Mouse (Mus musculus) heart, embryonic 13.5 days (tissue): Measurements from ENCODE around the gene Etnk2. TPM values are rescaled to one million over a fixed set of nuclear protein-coding genes. Genes with fewer than 3 reads are reported as not detected.

ENCODE experiments used
- ATAC-seq: fragments of 200-750 bp; cut with Nextera tagmentation; 2 replicates; pipeline ENCODE4 v1.8.0; 2017; ENCODE audit warnings: moderate TSS enrichment; ENCODE audit not compliant: insufficient number of reproducible peaks, low FRiP score, low TSS enrichment; ENCODE audit errors: extremely low read depth
- H3K27ac ChIP-seq: fragments of 300-500 bp; sonication (generic); replicated peaks from 2 replicates; pipeline ENCODE4 v1.5.1; 2015; ENCODE audit warnings: moderate library complexity, mild to moderate bottlenecking, inconsistent platforms
- H3K27me3 ChIP-seq: fragments of 300-500 bp; sonication (generic); replicated peaks from 2 replicates; pipeline ENCODE4 v1.6.1; 2015; ENCODE audit warnings: mild to moderate bottlenecking, inconsistent platforms
- H3K36me3 ChIP-seq: fragments of 300-500 bp; sonication (generic); 2 replicates; pipeline ENCODE4 v1.6.1; 2015; ENCODE audit warnings: mild to moderate bottlenecking, inconsistent platforms
- H3K4me1 ChIP-seq: fragments of 300-500 bp; sonication (generic); 2 replicates; pipeline ENCODE4 v1.6.1; 2015; ENCODE audit warnings: inconsistent platforms
- H3K4me2 ChIP-seq: fragments of 300-500 bp; sonication (generic); 2 replicates; pipeline ENCODE4 v1.6.1; 2015; ENCODE audit warnings: inconsistent platforms, mild to moderate bottlenecking, moderate library complexity
- H3K4me3 ChIP-seq: fragments of 300-500 bp; sonication (generic); 2 replicates; pipeline ENCODE4 v1.5.1; 2015; ENCODE audit warnings: moderate library complexity, mild to moderate bottlenecking, inconsistent platforms
- H3K9ac ChIP-seq: fragments of 300-500 bp; sonication (generic); 2 replicates; pipeline ENCODE4 v1.6.1; 2015; ENCODE audit warnings: inconsistent platforms, mild to moderate bottlenecking, moderate library complexity
- H3K9me3 ChIP-seq: fragments of 300-500 bp; sonication (generic); 2 replicates; pipeline ENCODE4 v1.6.1; 2016; ENCODE audit warnings: inconsistent platforms
- WGBS: fragments of 180-500 bp; shearing (Covaris S2); methylation state at CpG from one replicate; pipeline ENCODE4 v1.1.7; 2015; ENCODE audit warnings: mixed read lengths; 5-methylcytosine and 5-hydroxymethylcytosine counted together
- polyA plus RNA-seq: library from polyadenylated mRNA; unstranded; fragments of >200 nt; fragmentation: Nextera tagmentation; extraction: Ambion mirVana; gene quantifications from 2 replicates; pipeline ENCODE4 v1.2.1, GENCODE M21; 2015

Etnk2 gene
- polyA plus RNA-seq, 1 experiment from 2014 or later, result 1.5 TPM

GRCm38 (mm10) chr1:133408321-133408720 lies 44.9 kb downstream of the Etnk2 start:
- no peak for ATAC-seq
- peaks cover 15% of the 10 kb centered on the region for H3K4me1 ChIP-seq
- H3K27ac ChIP-seq, result 0 out of 2 replicates have a peak overlapping the region, but pooled peaks have one; percentile 3
- no peak overlapping the region for H3K4me2 ChIP-seq
- no peak overlapping the region for H3K9ac ChIP-seq
- 65% methylated on average over 9 of the region's 9 CpGs for WGBS
- no peak overlapping the region for H3K4me3 ChIP-seq
- no peaks in the 10 kb centered on the region for H3K9me3 ChIP-seq
- H3K36me3 ChIP-seq, result 0 out of 2 replicates have a peak, but pooled peaks cover 3% of the 10 kb centered on the region
- H3K27me3 ChIP-seq, result no peaks in the 10 kb centered on the region

- Histone ChIP-seq H3K4me3 (no peak overlapping the region), H3K36me3 (0 out of 2 replicates have a peak, but pooled peaks cover 3% of the 10 kb centered on the region), H3K27ac (no peak overlapping the region), H3K4me2 (no peak overlapping the region), H3K9me3 (no peaks in the 10 kb centered on the region), H3K9ac (no peak overlapping the region), H3K4me1 (peaks cover 15% of the 10 kb centered on the region), H3K27me3 (no peaks in the 10 kb centered on the region)
- no peak for ATAC-seq
- WGBS, result 33% methylated on average over 6 of the region's 6 CpGs
These were observed 45.6 kb downstream of the Etnk2 start for GRCm38 (mm10) chr1:133408880-133409516.

GRCm38 (mm10) chr1:133409786-133410185 lies 46.4 kb downstream of the Etnk2 start:
- H3K27ac ChIP-seq, result no peak overlapping the region
- WGBS, result 73% methylated on average over 9 of the region's 9 CpGs
- ATAC-seq, result no peak
- H3K4me1 ChIP-seq, result peaks cover 15% of the 10 kb centered on the region
- no peaks in the 10 kb centered on the region for H3K27me3 ChIP-seq
- H3K36me3 ChIP-seq, result 0 out of 2 replicates have a peak, but pooled peaks cover 3% of the 10 kb centered on the region
- no peak overlapping the region for H3K9ac ChIP-seq
- H3K4me3 ChIP-seq, result no peak overlapping the region
- no peak overlapping the region for H3K4me2 ChIP-seq
- no peaks in the 10 kb centered on the region for H3K9me3 ChIP-seq

GRCm38 (mm10) chr1:133411506-133412147 lies 48.3 kb downstream of the Etnk2 start:
- WGBS, result 81% methylated on average over 8 of the region's 8 CpGs
- no peak overlapping the region for H3K4me3 ChIP-seq
- H3K9me3 ChIP-seq, result no peaks in the 10 kb centered on the region
- H3K9ac ChIP-seq, result no peak overlapping the region
- no peak for ATAC-seq
- H3K27ac ChIP-seq, result no peak overlapping the region
- no peak overlapping the region for H3K4me2 ChIP-seq
- H3K4me1 ChIP-seq, result peaks cover 19% of the 10 kb centered on the region
- no peaks in the 10 kb centered on the region for H3K36me3 ChIP-seq
- no peaks in the 10 kb centered on the region for H3K27me3 ChIP-seq

- no peak overlapping the region for H3K9ac ChIP-seq
- WGBS, result 68% methylated on average over 9 of the region's 9 CpGs
- H3K27ac ChIP-seq, result no peak overlapping the region
- H3K9me3 ChIP-seq, result no peaks in the 10 kb centered on the region
- H3K27me3 ChIP-seq, result no peaks in the 10 kb centered on the region
- H3K4me3 ChIP-seq, result no peak overlapping the region
- no peaks in the 10 kb centered on the region for H3K36me3 ChIP-seq
- ATAC-seq, result no peak
- H3K4me2 ChIP-seq, result no peak overlapping the region
- H3K4me1 ChIP-seq, result peaks cover 32% of the 10 kb centered on the region
These were observed 49.6 kb downstream of the Etnk2 start for GRCm38 (mm10) chr1:133412941-133413340.

- no peaks in the 10 kb centered on the region for H3K27me3 ChIP-seq
- H3K27ac ChIP-seq, result no peak overlapping the region
- H3K36me3 ChIP-seq, result no peaks in the 10 kb centered on the region
- H3K9me3 ChIP-seq, result no peaks in the 10 kb centered on the region
- H3K4me2 ChIP-seq, result no peak overlapping the region
- WGBS, result 79% methylated on average over 7 of the region's 7 CpGs
- no peak for ATAC-seq
- no peak overlapping the region for H3K9ac ChIP-seq
- no peak overlapping the region for H3K4me3 ChIP-seq
- H3K4me1 ChIP-seq, result peaks cover 35% of the 10 kb centered on the region
These were observed 51.7 kb downstream of the Etnk2 start for GRCm38 (mm10) chr1:133415086-133415485.

GRCm38 (mm10) chr1:133415505-133415904 lies 52.1 kb downstream of the Etnk2 start:
- WGBS, result 67% methylated on average over 6 of the region's 6 CpGs
- Histone ChIP-seq H3K36me3 (no peaks in the 10 kb centered on the region), H3K4me2 (no peak overlapping the region), H3K9me3 (no peaks in the 10 kb centered on the region), H3K4me1 (peaks cover 36% of the 10 kb centered on the region), H3K27me3 (no peaks in the 10 kb centered on the region), H3K9ac (no peak overlapping the region), H3K27ac (no peak overlapping the region), H3K4me3 (no peak overlapping the region)
- ATAC-seq, result no peak

- Histone ChIP-seq H3K9ac (no peak overlapping the region), H3K4me2 (no peak overlapping the region), H3K27me3 (0 out of 2 replicates have a peak, but pooled peaks cover 4% of the 10 kb centered on the region), H3K4me3 (no peak overlapping the region), H3K27ac (no peak overlapping the region), H3K36me3 (no peaks in the 10 kb centered on the region), H3K9me3 (no peaks in the 10 kb centered on the region), H3K4me1 (peaks cover 46% of the 10 kb centered on the region)
- no peak for ATAC-seq
- WGBS, result 80% methylated on average over 7 of the region's 7 CpGs
These were observed 53.1 kb downstream of the Etnk2 start for GRCm38 (mm10) chr1:133416472-133416871.

GRCm38 (mm10) chr1:133417113-133417512 lies 53.7 kb downstream of the Etnk2 start:
- Histone ChIP-seq H3K27me3 (peaks cover 9% of the 10 kb centered on the region), H3K36me3 (no peaks in the 10 kb centered on the region), H3K9me3 (no peaks in the 10 kb centered on the region), H3K4me2 (peak overlapping the region; percentile 74; the same call in 1 of the 2 replicates), H3K4me3 (no peak overlapping the region), H3K9ac (0 out of 2 replicates have a peak overlapping the region, but pooled peaks have one; percentile 78), H3K27ac (no peak overlapping the region), H3K4me1 (peaks cover 52% of the 10 kb centered on the region)
- no peak for ATAC-seq
- WGBS, result 59% methylated on average over 3 of the region's 3 CpGs

- Histone ChIP-seq H3K27me3 (peaks cover 10% of the 10 kb centered on the region), H3K4me1 (peaks cover 56% of the 10 kb centered on the region), H3K4me2 (peak overlapping the region; percentile 74), H3K9me3 (no peaks in the 10 kb centered on the region), H3K4me3 (peak overlapping the region; percentile 53), H3K9ac (peak overlapping the region; percentile 78), H3K36me3 (no peaks in the 10 kb centered on the region), H3K27ac (no peak overlapping the region)
- ATAC-seq, result no peak
- 48% methylated on average over 1 of the region's 1 CpGs for WGBS
These were observed 54.2 kb downstream of the Etnk2 start for GRCm38 (mm10) chr1:133417539-133417938.

GRCm38 (mm10) chr1:133418164-133418800 lies 54.9 kb downstream of the Etnk2 start:
- H3K4me3 ChIP-seq, result peak overlapping the region; percentile 53
- peak overlapping the region; percentile 78 for H3K9ac ChIP-seq
- H3K4me1 ChIP-seq, result peaks cover 52% of the 10 kb centered on the region
- WGBS, result 8% methylated on average over 28 of the region's 28 CpGs
- H3K27ac ChIP-seq, result peak overlapping the region; percentile 34
- peaks cover 10% of the 10 kb centered on the region for H3K27me3 ChIP-seq
- no peaks in the 10 kb centered on the region for H3K36me3 ChIP-seq
- no peaks in the 10 kb centered on the region for H3K9me3 ChIP-seq
- peak overlapping the region; percentile 74 for H3K4me2 ChIP-seq
- ATAC-seq, result no peak
